24 mouse cellular contexts compared by ENCODE assay signal in genomic region chr14:45500052-45500451, GRCm38 (mm10). TPM values are rescaled to one million over a fixed set of nuclear protein-coding genes. Genes with fewer than 3 reads are reported as not detected.
DNase-seq lines count a peak whose midpoint lies in the region; ATAC-seq and TF ChIP-seq lines count a peak whose summit lies in the region.
"Had no signal": no experiment of that assay in that cellular context is flagged by ENCODE, and none has a peak within 500 bp of the region (broad histone marks: within the 10 kb centered on the region; RNA-seq: fewer than 3 reads in every experiment).

No protein-coding gene starts in this region.

- H3K27me3 ChIP-seq in forebrain, embryonic 13.5 days: no peaks in the 10 kb centered on the region
- H3K27me3 ChIP-seq in forebrain, postnatal 0 days (ENCODE audit: insufficient read depth, low read length): no peaks in the 10 kb centered on the region
- no peaks in the 10 kb centered on the region for H3K27me3 ChIP-seq in heart, embryonic 15.5 days
- no peaks in the 10 kb centered on the region for H3K27me3 ChIP-seq in kidney, embryonic 16.5 days (ENCODE audit: insufficient read depth, low read length)
- H3K27me3 ChIP-seq in hindbrain, embryonic 16.5 days (replicated peaks; ENCODE audit: control insufficient read depth, insufficient read depth, low read length): no peaks in the 10 kb centered on the region
- H3K27me3 ChIP-seq: intestine, embryonic 15.5 days; limb, embryonic 13.5 days; liver, embryonic 12.5 days; midbrain, embryonic 12.5 days; neural tube, embryonic 13.5 days had no signal

- H3K4me2 ChIP-seq in forebrain, embryonic 13.5 days: no peak overlapping the region
- no peak overlapping the region for H3K4me2 ChIP-seq in forebrain, postnatal 0 days (ENCODE audit: low read depth)
- no peak overlapping the region for H3K4me2 ChIP-seq in heart, embryonic 15.5 days
- H3K4me2 ChIP-seq in kidney, embryonic 16.5 days (replicated peaks; ENCODE audit: low read depth, low read length): no peak overlapping the region
- H3K4me2 ChIP-seq in hindbrain, embryonic 16.5 days (ENCODE audit: low read length): no peak overlapping the region
- H3K4me2 ChIP-seq: intestine, embryonic 15.5 days; limb, embryonic 13.5 days; liver, embryonic 12.5 days; midbrain, embryonic 12.5 days; neural tube, embryonic 13.5 days had no signal

- WGBS in forebrain, embryonic 13.5 days: 73% methylated on average over 11 of the region's 11 CpGs
- 56% methylated on average over 11 of the region's 11 CpGs for WGBS in forebrain, postnatal 0 days
- WGBS in heart, embryonic 15.5 days: 90% methylated on average over 11 of the region's 11 CpGs
- 71% methylated on average over 11 of the region's 11 CpGs for WGBS in kidney, embryonic 16.5 days
- WGBS in hindbrain, embryonic 16.5 days: 70% methylated on average over 11 of the region's 11 CpGs

- DNase-seq in forebrain, postnatal 0 days: no peak
- DNase-seq in heart, postnatal 10 days: no peak
- DNase-seq in kidney, adult 18-20 months: no peak
- no peak for DNase-seq in B cell, adult 2 months
- DNase-seq: adrenal gland, postnatal 25 days; cerebellum, adult 9-11 months; gastrocnemius, postnatal 25 days; heart, postnatal 4 days; kidney, postnatal 4 days; lung, adult 18-20 months; lung, postnatal 14 days; thymus, adult 2 months; thymus, postnatal 4 days had no signal

- intact Hi-C loops in heart, postnatal 10 days (cut with DNase I): no loop called here

- no peak overlapping the region for H3K9ac ChIP-seq in forebrain, embryonic 13.5 days
- H3K9ac ChIP-seq in forebrain, postnatal 0 days: no peak overlapping the region
- 0 out of 2 replicates have a peak overlapping the region, but pooled peaks have one; percentile 4 for H3K9ac ChIP-seq in heart, embryonic 15.5 days
- no peak overlapping the region for H3K9ac ChIP-seq in kidney, embryonic 16.5 days (replicated peaks; ENCODE audit: low read length)
- no peak overlapping the region; the same call in 1 of the 2 replicates for H3K9ac ChIP-seq in hindbrain, embryonic 16.5 days (ENCODE audit: low read depth, low read length)
- H3K9ac ChIP-seq: intestine, embryonic 15.5 days; limb, embryonic 13.5 days; liver, embryonic 12.5 days; midbrain, embryonic 12.5 days; neural tube, embryonic 13.5 days had no signal

- H3K4me1 ChIP-seq in forebrain, embryonic 13.5 days: peaks cover 4% of the 10 kb centered on the region; the same call in 1 of the 2 replicates
- no peaks in the 10 kb centered on the region for H3K4me1 ChIP-seq in forebrain, postnatal 0 days (ENCODE audit: insufficient read depth)
- peaks cover 20% of the 10 kb centered on the region for H3K4me1 ChIP-seq in heart, embryonic 15.5 days (replicated peaks)
- peaks cover 3% of the 10 kb centered on the region; the same call in 1 of the 2 replicates for H3K4me1 ChIP-seq in kidney, embryonic 16.5 days (ENCODE audit: insufficient read depth, low read length)
- peaks cover 2% of the 10 kb centered on the region; the same call in 1 of the 2 replicates for H3K4me1 ChIP-seq in hindbrain, embryonic 16.5 days (ENCODE audit: control insufficient read depth, insufficient read depth, low read depth, low read length)
- H3K4me1 ChIP-seq: intestine, embryonic 15.5 days; liver, embryonic 12.5 days; midbrain, embryonic 12.5 days had no signal

- 0 out of 2 replicates have a peak, but pooled peaks have one; percentile 19 for ATAC-seq in forebrain, embryonic 13.5 days
- ATAC-seq in forebrain, postnatal 0 days: no peak
- 0 out of 2 replicates have a peak, but pooled peaks have one; percentile 39 for ATAC-seq in heart, embryonic 15.5 days (replicated peaks; ENCODE audit: insufficient number of reproducible peaks, insufficient read depth, low FRiP score, low read depth)
- ATAC-seq in kidney, embryonic 16.5 days (ENCODE audit: low FRiP score, low TSS enrichment): peak; percentile 54; the same call in 1 of the 2 replicates
- peak; percentile 70 for ATAC-seq in hindbrain, embryonic 16.5 days
- ATAC-seq: intestine, embryonic 15.5 days; liver, embryonic 12.5 days had no signal

- no peak overlapping the region for H3K27ac ChIP-seq in forebrain, embryonic 13.5 days
- H3K27ac ChIP-seq in forebrain, postnatal 0 days (ENCODE audit: low read depth, low read length): no peak overlapping the region
- H3K27ac ChIP-seq in heart, embryonic 15.5 days: peak overlapping the region; percentile 40; the same call in 1 of the 2 replicates
- no peak overlapping the region for H3K27ac ChIP-seq in kidney, embryonic 16.5 days (ENCODE audit: low read length)
- H3K27ac ChIP-seq in hindbrain, embryonic 16.5 days (ENCODE audit: low read depth, low read length): no peak overlapping the region
- H3K27ac ChIP-seq: intestine, embryonic 15.5 days; limb, embryonic 13.5 days; liver, embryonic 12.5 days; midbrain, embryonic 12.5 days; neural tube, embryonic 13.5 days had no signal

- H3K36me3 ChIP-seq in forebrain, embryonic 13.5 days (ENCODE audit: poor library complexity, severe bottlenecking): peaks cover 44% of the 10 kb centered on the region
- peaks cover 7% of the 10 kb centered on the region; the same call in 1 of the 2 replicates for H3K36me3 ChIP-seq in forebrain, postnatal 0 days (ENCODE audit: insufficient read depth)
- peaks cover 49% of the 10 kb centered on the region for H3K36me3 ChIP-seq in heart, embryonic 15.5 days
- peaks cover 30% of the 10 kb centered on the region for H3K36me3 ChIP-seq in kidney, embryonic 16.5 days (ENCODE audit: insufficient read depth, low read length)
- 0 out of 2 replicates have a peak, but pooled peaks cover 2% of the 10 kb centered on the region for H3K36me3 ChIP-seq in hindbrain, embryonic 16.5 days (ENCODE audit: control insufficient read depth, insufficient read depth, low read length)
- H3K36me3 ChIP-seq: intestine, embryonic 15.5 days had no signal

- no peak for TF ChIP-seq CTCF in forebrain, postnatal 0 days (IDR thresholded peaks at IDR 0.05; ENCODE audit: low read depth)

- H3K9me3 ChIP-seq in forebrain, embryonic 13.5 days (replicated peaks): 0 out of 2 replicates have a peak, but pooled peaks cover 4% of the 10 kb centered on the region
- no peaks in the 10 kb centered on the region for H3K9me3 ChIP-seq in forebrain, postnatal 0 days (ENCODE audit: low read length)
- H3K9me3 ChIP-seq in heart, embryonic 15.5 days (replicated peaks): no peaks in the 10 kb centered on the region
- H3K9me3 ChIP-seq in kidney, embryonic 16.5 days (ENCODE audit: low read length): 0 out of 2 replicates have a peak, but pooled peaks cover 9% of the 10 kb centered on the region
- no peaks in the 10 kb centered on the region for H3K9me3 ChIP-seq in hindbrain, embryonic 16.5 days (ENCODE audit: control insufficient read depth, low read length)
- H3K9me3 ChIP-seq: intestine, embryonic 15.5 days; limb, embryonic 13.5 days; liver, embryonic 12.5 days; midbrain, embryonic 12.5 days; neural tube, embryonic 13.5 days had no signal

- no peak overlapping the region for H3K4me3 ChIP-seq in forebrain, embryonic 13.5 days
- H3K4me3 ChIP-seq in forebrain, postnatal 0 days (ENCODE audit: low read depth, low read length): no peak overlapping the region
- no peak overlapping the region for H3K4me3 ChIP-seq in heart, embryonic 15.5 days
- H3K4me3 ChIP-seq in kidney, embryonic 16.5 days (ENCODE audit: low read length): no peak overlapping the region
- no peak overlapping the region for H3K4me3 ChIP-seq in hindbrain, embryonic 16.5 days (ENCODE audit: low read length)
- H3K4me3 ChIP-seq: intestine, embryonic 15.5 days; limb, embryonic 13.5 days; liver, embryonic 12.5 days; midbrain, embryonic 12.5 days; neural tube, embryonic 13.5 days had no signal

RNA-seq across cellular contexts. Expression of gene Fermt2, which starts 29.9 kb away (rescaled TPM):
- polyA plus RNA-seq in forebrain, embryonic 13.5 days (2015; fragmentation: Nextera tagmentation; extraction: Ambion mirVana): 60.5 and 62.9 TPM in 2 replicates
- total RNA-seq in forebrain, postnatal 0 days (2014; rRNA removed): 29.5 and 36.2 TPM in 2 replicates
- polyA plus RNA-seq in forebrain, postnatal 0 days (2015; fragmentation: Nextera tagmentation; extraction: Ambion mirVana): 59.4 and 61.5 TPM in 2 replicates
- 201 and 265 TPM in 2 replicates for polyA plus RNA-seq in heart, embryonic 15.5 days (2015; fragmentation: Nextera tagmentation; extraction: Ambion mirVana)
- 100 to 1,000 TPM; 301 to 312 TPM for total RNA-seq in heart, postnatal 10 days (2021)
- polyA plus RNA-seq in kidney, embryonic 16.5 days (2015; fragmentation: Nextera tagmentation; extraction: Ambion mirVana): 164 and 176 TPM in 2 replicates
- polyA plus RNA-seq in hindbrain, embryonic 16.5 days (2015; fragmentation: Nextera tagmentation; extraction: Ambion mirVana): 77.0 and 77.6 TPM in 2 replicates
- total RNA-seq: common myeloid progenitor, adult 5-6 weeks; megakaryocyte progenitor cell, adult 5-6 weeks had no signal
